Comparison of ENCODE assay signal across 28 mouse cellular contexts in genomic region chr2:91213311-91213710, GRCm38 (mm10). TPM values are rescaled to one million over a fixed set of nuclear protein-coding genes. Genes with fewer than 3 reads are reported as not detected.
DNase-seq lines count a peak whose midpoint lies in the region; ATAC-seq and TF ChIP-seq lines count a peak whose summit lies in the region.
"Had no signal": no experiment of that assay in that cellular context is flagged by ENCODE, and none has a peak within 500 bp of the region (broad histone marks: within the 10 kb centered on the region; RNA-seq: fewer than 3 reads in every experiment).

No protein-coding gene starts in this region.

- DNase-seq in hindbrain, postnatal 0 days (ENCODE audit: low spot score) = no peak
- no peak for DNase-seq in liver, postnatal 0 days
- no peak for DNase-seq in liver
- DNase-seq in A20 (ENCODE audit: low read depth, low spot score) = peak; percentile 17
- DNase-seq in stomach, postnatal 0 days (ENCODE audit: low spot score) = no peak
- DNase-seq in neural tube, embryonic 10.5 days (ENCODE audit: extremely low spot score, low spot score) = no peak
- DNase-seq: adrenal gland, postnatal 36 days; cerebellum, adult 9-11 months; heart, postnatal 10 days; kidney, adult 8-10 months; kidney, postnatal 14 days; layer of hippocampus, postnatal 36 days; lung, postnatal 36 days; right cerebral cortex, adult 18-20 months; right cerebral cortex, postnatal 4 days; thymus, adult 18-20 months; thymus, postnatal 4 days had no signal

- TF ChIP-seq EP300 in liver, postnatal 0 days (IDR thresholded peaks at IDR 0.05; ENCODE audit: low read depth) = no peak
- TF ChIP-seq EP300 in stomach, postnatal 0 days (optimal IDR thresholded peaks at IDR 0.05) = no peak

- H3K4me1 ChIP-seq in hindbrain, postnatal 0 days (ENCODE audit: insufficient read depth, low read length) = no peaks in the 10 kb centered on the region
- no peaks in the 10 kb centered on the region for H3K4me1 ChIP-seq in hindbrain, embryonic 16.5 days (ENCODE audit: control insufficient read depth, insufficient read depth, low read depth, low read length)
- 0 out of 2 replicates have a peak, but pooled peaks cover 2% of the 10 kb centered on the region for H3K4me1 ChIP-seq in liver, postnatal 0 days (ENCODE audit: insufficient read depth)
- no peaks in the 10 kb centered on the region for H3K4me1 ChIP-seq in stomach, postnatal 0 days (replicated peaks; ENCODE audit: control insufficient read depth, insufficient read depth)
- H3K4me1 ChIP-seq: embryonic facial prominence, embryonic 15.5 days; heart, embryonic 12.5 days; hindbrain, embryonic 10.5 days; midbrain, embryonic 15.5 days; stomach, embryonic 15.5 days had no signal

- H3K36me3 ChIP-seq in hindbrain, postnatal 0 days (ENCODE audit: insufficient read depth, low read length) = peaks cover 45% of the 10 kb centered on the region
- H3K36me3 ChIP-seq in hindbrain, embryonic 16.5 days (ENCODE audit: control insufficient read depth, insufficient read depth, low read length) = peaks cover 26% of the 10 kb centered on the region
- H3K36me3 ChIP-seq in liver, postnatal 0 days (replicated peaks; ENCODE audit: insufficient read depth, low read length) = peaks cover 39% of the 10 kb centered on the region
- H3K36me3 ChIP-seq in stomach, postnatal 0 days (ENCODE audit: control insufficient read depth, insufficient read depth, low read length) = peaks cover 19% of the 10 kb centered on the region; the same call in 1 of the 2 replicates

- H3K27ac ChIP-seq in hindbrain, postnatal 0 days = no peak overlapping the region
- no peak overlapping the region for H3K27ac ChIP-seq in hindbrain, embryonic 16.5 days (ENCODE audit: low read depth, low read length)
- no peak overlapping the region for H3K27ac ChIP-seq in liver, postnatal 0 days (ENCODE audit: low read depth)
- no peak overlapping the region for H3K27ac ChIP-seq in stomach, postnatal 0 days (replicated peaks)
- H3K27ac ChIP-seq: embryonic facial prominence, embryonic 15.5 days; hindbrain, embryonic 10.5 days; midbrain, embryonic 15.5 days; stomach, embryonic 15.5 days had no signal

- H3K4me3 ChIP-seq in hindbrain, postnatal 0 days (ENCODE audit: low read length) = no peak overlapping the region
- no peak overlapping the region for H3K4me3 ChIP-seq in hindbrain, embryonic 16.5 days (ENCODE audit: low read length)
- no peak overlapping the region for H3K4me3 ChIP-seq in liver, postnatal 0 days (ENCODE audit: low read depth, low read length)
- no peak overlapping the region for H3K4me3 ChIP-seq in stomach, postnatal 0 days (ENCODE audit: low read depth, low read length)
- H3K4me3 ChIP-seq: embryonic facial prominence, embryonic 15.5 days; heart, embryonic 12.5 days; hindbrain, embryonic 10.5 days; midbrain, embryonic 15.5 days; myocyte; stomach, embryonic 15.5 days had no signal

- no peaks in the 10 kb centered on the region for H3K9me3 ChIP-seq in hindbrain, postnatal 0 days (ENCODE audit: low read length)
- H3K9me3 ChIP-seq in hindbrain, embryonic 16.5 days (ENCODE audit: control insufficient read depth, low read length) = no peaks in the 10 kb centered on the region
- H3K9me3 ChIP-seq in liver, postnatal 0 days (ENCODE audit: low read length) = no peaks in the 10 kb centered on the region
- no peaks in the 10 kb centered on the region for H3K9me3 ChIP-seq in stomach, postnatal 0 days (ENCODE audit: control insufficient read depth, low read length)
- H3K9me3 ChIP-seq: embryonic facial prominence, embryonic 15.5 days; heart, embryonic 12.5 days; hindbrain, embryonic 10.5 days; midbrain, embryonic 15.5 days; stomach, embryonic 15.5 days had no signal

- no peak for ATAC-seq in hindbrain, postnatal 0 days
- no peak for ATAC-seq in hindbrain, embryonic 16.5 days
- ATAC-seq in liver, postnatal 0 days = no peak
- no peak for ATAC-seq in stomach, postnatal 0 days (ENCODE audit: low FRiP score, low TSS enrichment)
- ATAC-seq: forebrain, embryonic 14.5 days; midbrain, embryonic 15.5 days had no signal

- no peak overlapping the region for H3K9ac ChIP-seq in hindbrain, postnatal 0 days (replicated peaks; ENCODE audit: low read length)
- no peak overlapping the region for H3K9ac ChIP-seq in hindbrain, embryonic 16.5 days (ENCODE audit: low read depth, low read length)
- H3K9ac ChIP-seq in liver, postnatal 0 days (replicated peaks) = no peak overlapping the region
- no peak overlapping the region for H3K9ac ChIP-seq in stomach, postnatal 0 days (ENCODE audit: low read length)
- H3K9ac ChIP-seq: embryonic facial prominence, embryonic 15.5 days; heart, embryonic 12.5 days; midbrain, embryonic 15.5 days; stomach, embryonic 15.5 days had no signal

- H3K27me3 ChIP-seq in hindbrain, postnatal 0 days (ENCODE audit: insufficient read depth, low read length) = no peaks in the 10 kb centered on the region
- no peaks in the 10 kb centered on the region for H3K27me3 ChIP-seq in hindbrain, embryonic 16.5 days (replicated peaks; ENCODE audit: control insufficient read depth, insufficient read depth, low read length)
- H3K27me3 ChIP-seq in liver, postnatal 0 days (ENCODE audit: insufficient read depth, low read length) = no peaks in the 10 kb centered on the region
- H3K27me3 ChIP-seq in stomach, postnatal 0 days (ENCODE audit: control insufficient read depth, insufficient read depth, low read length) = no peaks in the 10 kb centered on the region
- H3K27me3 ChIP-seq: embryonic facial prominence, embryonic 15.5 days; heart, embryonic 12.5 days; midbrain, embryonic 15.5 days; stomach, embryonic 15.5 days had no signal

- H3K4me2 ChIP-seq in hindbrain, postnatal 0 days (ENCODE audit: low read depth, low read length) = no peak overlapping the region
- no peak overlapping the region for H3K4me2 ChIP-seq in hindbrain, embryonic 16.5 days (ENCODE audit: low read length)
- H3K4me2 ChIP-seq in liver, postnatal 0 days (ENCODE audit: low read depth, low read length) = no peak overlapping the region
- no peak overlapping the region for H3K4me2 ChIP-seq in stomach, postnatal 0 days (replicated peaks; ENCODE audit: low read depth)
- H3K4me2 ChIP-seq: embryonic facial prominence, embryonic 15.5 days; heart, embryonic 12.5 days; midbrain, embryonic 15.5 days; stomach, embryonic 15.5 days had no signal

- peak; percentile 18; the same call in 1 of the 2 replicates for TF ChIP-seq CTCF in hindbrain, postnatal 0 days (IDR thresholded peaks at IDR 0.05; ENCODE audit: low read depth)
- peak; percentile 41 for TF ChIP-seq CTCF in liver, postnatal 0 days (IDR thresholded peaks at IDR 0.05; ENCODE audit: low read depth)
- peak; percentile 40 for TF ChIP-seq CTCF in stomach, postnatal 0 days (IDR thresholded peaks at IDR 0.05; ENCODE audit: low read depth)

RNA-seq across cellular contexts. Expression of gene Acp2, which starts 10.6 kb away (rescaled TPM):
- total RNA-seq in hindbrain, postnatal 0 days (2014; rRNA removed) = 48.5 and 151 TPM in 2 replicates
- polyA plus RNA-seq in hindbrain, postnatal 0 days (2015; fragmentation: Nextera tagmentation; extraction: Ambion mirVana) = 30.3 and 30.9 TPM in 2 replicates
- polyA plus RNA-seq in hindbrain, embryonic 16.5 days (2015; fragmentation: Nextera tagmentation; extraction: Ambion mirVana) = 38.6 and 43.2 TPM in 2 replicates
- polyA plus RNA-seq in liver, postnatal 0 days (2015; fragmentation: Nextera tagmentation; extraction: Ambion mirVana) = 13.0 and 14.1 TPM in 2 replicates
- polyA plus RNA-seq in stomach, postnatal 0 days (2015; fragmentation: Nextera tagmentation; extraction: Ambion mirVana) = 11.6 and 13.5 TPM in 2 replicates

RNA-seq across cellular contexts. Expression of gene Nr1h3, which starts 10.7 kb away (rescaled TPM):
- total RNA-seq in hindbrain, postnatal 0 days (2014; rRNA removed) = 4.4 and 4.8 TPM in 2 replicates
- 2.5 and 2.7 TPM in 2 replicates for polyA plus RNA-seq in hindbrain, postnatal 0 days (2015; fragmentation: Nextera tagmentation; extraction: Ambion mirVana)
- 2.6 and 3.1 TPM in 2 replicates for polyA plus RNA-seq in hindbrain, embryonic 16.5 days (2015; fragmentation: Nextera tagmentation; extraction: Ambion mirVana)
- 30.0 and 31.0 TPM in 2 replicates for polyA plus RNA-seq in liver, postnatal 0 days (2015; fragmentation: Nextera tagmentation; extraction: Ambion mirVana)
- polyA plus RNA-seq in stomach, postnatal 0 days (2015; fragmentation: Nextera tagmentation; extraction: Ambion mirVana) = 1.8 and 2.2 TPM in 2 replicates
- total RNA-seq: megakaryocyte-erythroid progenitor cell, adult 5-6 weeks had no signal

RNA-seq across cellular contexts. Expression of gene Ddb2, which starts 23.5 kb away (rescaled TPM):
- total RNA-seq in hindbrain, postnatal 0 days (2014; rRNA removed) = 7.6 and 11.3 TPM in 2 replicates
- polyA plus RNA-seq in hindbrain, postnatal 0 days (2015; fragmentation: Nextera tagmentation; extraction: Ambion mirVana) = 11.5 and 12.9 TPM in 2 replicates
- 16.1 and 17.4 TPM in 2 replicates for polyA plus RNA-seq in hindbrain, embryonic 16.5 days (2015; fragmentation: Nextera tagmentation; extraction: Ambion mirVana)
- polyA plus RNA-seq in liver, postnatal 0 days (2015; fragmentation: Nextera tagmentation; extraction: Ambion mirVana) = 4.0 and 4.2 TPM in 2 replicates
- polyA plus RNA-seq in stomach, postnatal 0 days (2015; fragmentation: Nextera tagmentation; extraction: Ambion mirVana) = 11.0 and 12.5 TPM in 2 replicates

RNA-seq across cellular contexts. Expression of gene Madd, which starts 29.7 kb away (rescaled TPM):
- 64.2 TPM in 2 replicates for total RNA-seq in hindbrain, postnatal 0 days (2014; rRNA removed)
- 31.3 and 32.7 TPM in 2 replicates for polyA plus RNA-seq in hindbrain, postnatal 0 days (2015; fragmentation: Nextera tagmentation; extraction: Ambion mirVana)
- polyA plus RNA-seq in hindbrain, embryonic 16.5 days (2015; fragmentation: Nextera tagmentation; extraction: Ambion mirVana) = 49.9 and 56.3 TPM in 2 replicates
- 2.9 and 3.6 TPM in 2 replicates for polyA plus RNA-seq in liver, postnatal 0 days (2015; fragmentation: Nextera tagmentation; extraction: Ambion mirVana)
- polyA plus RNA-seq in stomach, postnatal 0 days (2015; fragmentation: Nextera tagmentation; extraction: Ambion mirVana) = 7.5 and 8.7 TPM in 2 replicates

RNA-seq across cellular contexts. Expression of gene Pacsin3, which starts 42.4 kb away (rescaled TPM):
- 16.3 and 25.7 TPM in 2 replicates for total RNA-seq in hindbrain, postnatal 0 days (2014; rRNA removed)
- polyA plus RNA-seq in hindbrain, postnatal 0 days (2015; fragmentation: Nextera tagmentation; extraction: Ambion mirVana) = 26.0 and 26.1 TPM in 2 replicates
- polyA plus RNA-seq in hindbrain, embryonic 16.5 days (2015; fragmentation: Nextera tagmentation; extraction: Ambion mirVana) = 21.8 and 24.5 TPM in 2 replicates
- polyA plus RNA-seq in liver, postnatal 0 days (2015; fragmentation: Nextera tagmentation; extraction: Ambion mirVana) = 27.8 and 28.5 TPM in 2 replicates
- 46.2 and 52.2 TPM in 2 replicates for polyA plus RNA-seq in stomach, postnatal 0 days (2015; fragmentation: Nextera tagmentation; extraction: Ambion mirVana)
- total RNA-seq: common myeloid progenitor, adult 5-6 weeks; granulocyte monocyte progenitor cell, adult 5-6 weeks; megakaryocyte-erythroid progenitor cell, adult 5-6 weeks had no signal
